Mouse (Mus musculus) ES-E14 (cell line): Measurements from ENCODE around the gene Appl2.

Experiments used
- MAFK ChIP-seq: IDR thresholded peaks from 2 replicates; pipeline ENCODE4 v1.6.1; 2014; ENCODE audit warnings: mild to moderate bottlenecking, low read depth, low read length, inconsistent platforms; ENCODE audit not compliant: insufficient read depth
- ZC3H11A ChIP-seq: IDR thresholded peaks from 2 replicates; pipeline ENCODE4 v1.6.1; 2012; ENCODE audit warnings: low read depth, mild to moderate bottlenecking, inconsistent platforms, low read length, borderline replicate concordance
- ZNF384 ChIP-seq: IDR thresholded peaks from 2 replicates; pipeline ENCODE4 v1.6.1; 2012; ENCODE audit warnings: low read depth, low read length, inconsistent platforms

GRCm38 (mm10) chr10:83631775-83632174, 16.8 kb downstream of the Appl2 start:
- TF ChIP-seq ZC3H11A (no peak), ZNF384 (no peak), MAFK (no peak)
